Mouse (Mus musculus) 3134 (cell line): ENCODE results near the gene Cbx7.

ENCODE experiments used
- DNase-seq: peaks from one replicate; pipeline ENCODE4 v3.0.0-alpha.2; 2011; ENCODE audit warnings: low spot score; ENCODE audit not compliant: insufficient read length; ENCODE audit errors: extremely low read depth

Gene Cbx7

DNA sequence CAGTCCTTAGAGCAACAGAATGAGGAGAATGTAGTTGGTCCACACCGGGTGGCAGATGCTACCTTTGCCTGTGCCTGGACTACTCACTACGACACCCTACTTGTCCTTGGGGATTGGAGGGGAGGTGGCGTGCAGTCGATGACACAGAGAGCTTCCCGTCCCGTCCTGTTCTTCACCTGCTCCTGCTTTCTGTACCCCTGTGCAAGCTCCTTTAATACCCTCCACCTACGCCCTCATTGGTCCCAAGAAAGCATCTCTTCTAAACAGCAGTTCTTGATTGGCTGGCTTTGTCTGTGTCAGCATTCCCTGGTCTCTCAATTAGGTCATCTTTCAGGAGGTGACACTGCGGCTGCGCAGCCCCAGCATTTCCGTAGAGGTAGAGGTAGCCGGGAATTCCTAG, at the start of gene Cbx7:
TSS of gene Cbx7 (minus strand) at position 180 of the 400 bp plus-strand sequence.
- DNase-seq = no peak

DNA sequence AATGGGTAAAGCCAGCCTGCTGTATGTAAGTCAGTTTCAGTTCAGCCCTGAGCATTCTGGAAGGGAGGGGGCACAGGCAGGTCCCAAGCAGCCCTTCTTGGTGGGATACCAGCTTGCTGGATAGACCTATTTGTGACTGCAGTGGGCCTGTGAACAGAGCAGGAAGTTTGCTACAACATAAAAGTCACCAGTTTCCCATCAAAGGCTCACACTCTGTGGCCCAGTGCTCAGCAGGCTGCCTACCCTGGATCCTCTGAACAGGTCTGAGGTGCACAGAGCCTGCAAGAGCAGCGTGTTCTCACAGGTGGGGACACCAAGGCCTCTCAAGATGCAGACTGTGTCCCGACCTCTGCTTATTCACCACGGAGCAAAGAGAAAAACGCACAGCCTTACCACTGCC, 49.6 kb upstream of the Cbx7 start:
- DNase-seq = no peak

DNA sequence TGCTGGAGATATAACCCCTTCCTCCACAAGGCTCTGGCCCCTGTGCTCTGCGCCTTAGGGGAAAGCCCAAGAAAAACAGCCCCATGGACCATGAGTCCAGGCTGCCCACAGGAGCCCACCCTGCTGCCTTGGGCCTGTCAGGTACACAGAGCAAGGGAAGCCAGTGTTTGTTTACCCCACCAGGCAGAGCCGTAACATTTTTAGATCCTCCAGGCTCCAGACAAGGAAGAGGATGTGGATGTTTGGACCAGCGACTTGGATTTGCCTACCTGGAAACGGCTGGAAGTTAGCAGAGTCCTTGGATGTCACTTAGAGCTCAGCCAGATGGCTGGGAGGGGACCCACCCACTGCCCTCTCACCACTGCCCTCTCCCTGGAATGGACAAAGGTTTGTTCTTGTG, 48.7 kb upstream of the Cbx7 start:
- DNase-seq = no peak

DNA sequence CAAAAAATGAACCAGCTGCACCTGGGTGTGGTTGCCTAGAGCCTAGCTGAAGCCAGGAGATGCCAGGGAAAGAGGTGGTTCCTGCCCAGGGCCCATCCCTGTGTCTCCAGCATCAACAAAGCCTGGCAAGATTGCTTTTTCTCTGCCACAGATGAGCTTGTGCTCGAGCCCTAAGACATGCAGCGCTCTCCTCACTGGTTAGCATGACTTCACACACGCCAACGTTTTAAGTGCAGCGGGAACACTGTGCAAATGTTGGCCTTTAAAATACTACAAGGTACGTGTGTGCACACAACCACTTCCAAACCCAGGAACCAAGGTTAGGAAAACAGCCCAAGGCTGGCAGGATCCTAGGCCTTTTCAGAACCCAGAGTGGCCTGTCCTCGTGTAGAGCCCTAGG, 48.3 kb upstream of the Cbx7 start:
- DNase-seq = no peak

DNA sequence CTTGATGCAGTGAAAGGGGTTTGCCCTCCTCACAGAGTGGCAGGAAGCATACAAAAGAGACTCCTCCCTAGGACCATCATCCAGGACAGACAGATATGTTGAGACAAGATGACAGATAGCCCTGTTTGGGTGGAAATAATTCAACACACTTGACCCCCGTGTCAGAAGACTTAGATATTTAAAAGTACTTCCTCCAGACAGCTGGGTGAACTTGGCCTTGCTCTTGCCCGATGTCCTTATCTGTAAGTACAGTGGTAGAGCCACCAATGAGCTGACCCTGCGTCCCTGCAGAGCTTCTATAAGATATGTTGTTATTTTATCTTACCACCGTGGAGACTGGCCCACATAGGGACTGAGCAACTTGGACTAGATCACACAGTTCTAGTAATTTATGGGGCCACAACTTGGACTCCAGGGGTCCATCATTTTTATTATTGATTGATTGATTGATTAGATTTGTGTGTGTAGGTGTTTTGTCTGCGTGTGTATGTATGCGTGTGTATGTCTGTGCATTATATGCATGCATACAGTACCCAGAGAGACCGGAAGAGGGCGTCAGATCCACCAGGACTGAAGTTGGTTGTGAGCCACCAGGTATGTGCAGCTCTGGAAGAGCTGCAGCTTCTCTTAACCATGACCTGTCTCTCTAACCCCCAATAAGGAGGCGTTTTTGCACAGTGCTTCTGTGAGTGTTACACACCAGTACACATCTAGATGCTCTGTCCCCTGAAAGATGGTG, 45.8 kb upstream of the Cbx7 start:
- DNase-seq = no peak

DNA sequence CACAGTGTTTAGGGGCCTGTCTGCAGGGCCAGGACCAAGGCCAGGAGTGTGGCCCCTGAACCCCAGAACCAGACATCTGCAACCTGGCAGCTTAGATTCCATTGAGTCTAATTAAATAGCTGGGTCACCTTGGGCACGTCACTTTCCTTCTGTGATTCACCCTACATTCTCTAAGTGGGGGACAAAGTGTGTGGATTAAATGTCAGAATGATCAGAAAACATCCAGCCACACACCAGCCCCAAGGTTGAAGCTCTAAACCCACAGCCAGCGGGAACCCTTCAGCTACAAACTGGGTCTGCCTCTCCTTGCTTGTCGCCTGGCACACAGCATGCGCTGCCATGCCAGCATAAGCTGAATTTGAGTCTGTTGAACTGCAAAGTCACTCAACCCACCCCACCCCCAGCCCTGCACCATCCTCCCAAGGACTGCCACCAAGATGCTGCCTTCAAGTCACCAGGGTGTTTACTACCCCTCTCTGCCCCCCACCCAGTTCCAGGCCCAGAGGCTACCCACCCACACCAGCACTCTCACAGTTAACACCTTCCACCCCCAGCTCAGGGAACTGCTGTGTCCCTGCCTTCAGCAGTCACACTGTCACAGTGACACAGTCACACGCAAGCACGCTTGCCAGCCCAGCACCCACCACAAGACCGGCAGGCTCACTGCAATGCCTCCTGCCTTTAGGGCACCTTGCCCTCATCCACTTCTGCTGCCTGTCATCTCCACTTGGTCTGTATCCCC, 44.5 kb upstream of the Cbx7 start:
- DNase-seq = no peak

DNA sequence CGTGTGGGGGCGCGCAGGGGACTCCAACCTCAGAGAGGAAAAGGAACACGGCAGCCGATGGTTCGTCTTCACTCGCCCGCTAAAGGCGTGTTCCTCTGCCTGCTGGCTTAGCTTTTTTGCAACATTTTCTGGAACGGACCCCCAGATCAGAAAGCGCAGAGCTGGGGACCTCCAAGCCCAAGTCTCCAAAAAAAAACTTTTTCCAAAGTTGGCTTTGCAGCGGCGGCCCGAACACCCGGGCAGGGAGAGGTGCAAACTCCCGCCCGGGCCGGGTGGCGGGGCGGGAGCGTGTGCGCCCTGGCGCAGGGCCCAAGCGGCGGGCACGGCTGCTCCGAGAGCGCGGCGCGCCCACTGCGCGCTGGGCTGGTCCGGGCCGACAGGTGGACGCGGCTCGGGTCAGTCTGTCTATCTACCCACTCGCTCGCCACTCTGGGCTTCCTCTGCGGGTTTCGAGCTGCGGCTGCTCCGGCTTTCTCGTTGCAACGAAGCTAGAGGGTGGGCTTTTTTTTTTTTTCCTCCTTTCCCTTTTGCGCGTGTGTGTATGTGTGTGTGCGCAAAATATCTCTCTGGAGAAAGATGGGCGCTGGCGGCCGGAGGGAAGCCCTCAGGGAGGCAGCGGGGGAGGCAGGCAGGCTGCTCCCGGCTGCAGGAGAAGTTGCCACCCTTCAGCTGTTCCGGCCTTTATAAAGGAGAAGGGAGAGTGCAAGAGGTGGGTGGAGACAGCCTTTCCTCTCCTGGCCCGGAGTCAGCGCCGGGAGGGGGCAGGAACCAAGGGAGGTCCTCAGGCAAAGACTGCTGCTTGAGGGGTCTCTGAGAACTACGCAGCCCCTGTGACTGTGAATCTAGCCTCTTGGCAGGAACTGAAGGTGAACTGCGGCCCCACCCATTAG, 43.6 kb upstream of the Cbx7 start, which contains the start of gene Pdgfb:
TSS of gene Pdgfb (minus strand) at position 657 of the 890 bp plus-strand sequence.
- peak; percentile 57 for DNase-seq

DNA sequence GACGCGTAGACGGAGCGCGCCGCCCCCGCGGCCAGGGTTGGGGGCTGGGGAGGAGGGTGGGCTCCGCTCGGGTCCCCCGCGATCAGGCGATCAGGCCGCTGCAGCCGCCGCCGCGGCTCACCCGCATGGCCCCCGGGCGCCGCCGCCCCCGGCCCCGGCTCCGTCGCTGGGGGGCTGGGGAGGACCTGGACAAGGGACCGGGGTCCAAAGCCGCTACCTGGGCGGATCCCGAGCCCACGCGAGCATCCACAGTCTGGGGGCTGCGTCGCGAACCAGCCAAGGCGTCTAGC, 43.1 kb upstream of the Cbx7 start:
- DNase-seq = no peak

DNA sequence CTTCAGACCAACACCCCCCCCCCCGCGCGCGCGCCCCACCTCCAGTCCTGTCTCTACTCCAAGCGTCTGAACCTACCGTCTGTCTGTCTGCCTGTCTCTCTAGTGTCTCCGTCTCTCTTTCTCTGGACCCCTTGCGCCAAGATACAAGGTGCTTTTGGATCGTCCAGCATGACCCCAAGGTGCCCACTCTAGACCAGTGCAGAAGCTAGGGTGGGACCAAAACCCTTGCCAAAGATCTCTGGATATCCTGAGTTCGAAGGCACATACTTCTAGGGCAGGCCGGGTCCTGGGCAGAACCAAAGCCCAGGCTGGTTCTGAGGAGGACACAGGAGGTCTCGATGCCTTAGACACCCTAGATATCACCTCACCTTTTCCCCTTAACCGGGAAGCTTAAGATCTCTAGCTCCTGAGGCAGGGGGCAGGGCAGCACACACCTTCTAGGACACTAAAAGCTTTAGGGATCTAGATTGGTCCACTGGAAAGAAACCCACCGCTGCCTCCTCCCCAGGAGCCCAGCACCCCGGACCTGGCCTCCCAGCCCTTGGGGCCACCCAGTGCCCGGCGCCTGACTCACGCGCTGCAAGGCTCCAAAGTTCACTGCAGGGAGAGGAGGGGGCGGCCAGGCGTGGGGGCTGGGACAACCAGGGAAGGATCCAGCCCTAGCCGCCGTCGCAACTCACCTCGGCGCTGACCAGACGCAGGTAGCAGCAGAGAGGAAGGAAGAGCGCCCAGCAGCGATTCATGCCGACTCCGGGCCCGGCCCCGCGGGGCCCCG, 42.5 kb upstream of the Cbx7 start:
- peak; percentile 43 for DNase-seq

DNA sequence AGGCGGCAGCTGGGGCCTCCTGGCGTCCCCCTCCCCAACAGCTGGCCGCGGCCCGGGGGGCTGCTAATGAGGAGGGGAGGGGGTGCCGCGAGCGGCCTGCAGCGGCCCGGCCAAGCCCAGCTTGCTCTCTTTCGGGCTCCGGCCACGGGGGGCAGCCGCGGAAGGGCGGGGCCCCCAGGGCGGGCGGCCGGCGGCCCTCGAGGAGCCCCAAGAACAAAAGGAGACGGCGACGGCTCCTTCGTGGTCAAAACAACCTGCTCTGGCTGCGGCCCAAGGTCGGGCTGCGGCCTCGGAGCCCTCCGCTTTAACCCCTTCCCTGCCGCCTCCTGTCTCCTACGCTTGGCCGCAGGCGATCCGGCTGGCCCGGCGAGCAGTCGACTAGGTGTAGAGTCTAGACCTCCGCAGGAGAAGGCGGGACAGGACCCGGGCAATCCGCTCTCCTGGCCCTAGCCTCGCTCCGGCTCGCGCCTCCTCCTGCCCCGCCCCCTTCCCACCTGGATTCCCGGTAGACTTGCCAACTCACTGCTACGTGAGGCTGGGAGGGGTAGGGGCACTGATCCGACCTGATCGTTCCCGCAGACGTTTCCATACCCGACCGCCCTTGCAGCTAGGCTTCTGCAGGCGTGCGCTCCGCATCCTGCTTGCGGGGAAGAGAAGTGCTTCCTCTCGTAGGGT, 41.7 kb upstream of the Cbx7 start:
- peak; percentile 60 for DNase-seq

DNA sequence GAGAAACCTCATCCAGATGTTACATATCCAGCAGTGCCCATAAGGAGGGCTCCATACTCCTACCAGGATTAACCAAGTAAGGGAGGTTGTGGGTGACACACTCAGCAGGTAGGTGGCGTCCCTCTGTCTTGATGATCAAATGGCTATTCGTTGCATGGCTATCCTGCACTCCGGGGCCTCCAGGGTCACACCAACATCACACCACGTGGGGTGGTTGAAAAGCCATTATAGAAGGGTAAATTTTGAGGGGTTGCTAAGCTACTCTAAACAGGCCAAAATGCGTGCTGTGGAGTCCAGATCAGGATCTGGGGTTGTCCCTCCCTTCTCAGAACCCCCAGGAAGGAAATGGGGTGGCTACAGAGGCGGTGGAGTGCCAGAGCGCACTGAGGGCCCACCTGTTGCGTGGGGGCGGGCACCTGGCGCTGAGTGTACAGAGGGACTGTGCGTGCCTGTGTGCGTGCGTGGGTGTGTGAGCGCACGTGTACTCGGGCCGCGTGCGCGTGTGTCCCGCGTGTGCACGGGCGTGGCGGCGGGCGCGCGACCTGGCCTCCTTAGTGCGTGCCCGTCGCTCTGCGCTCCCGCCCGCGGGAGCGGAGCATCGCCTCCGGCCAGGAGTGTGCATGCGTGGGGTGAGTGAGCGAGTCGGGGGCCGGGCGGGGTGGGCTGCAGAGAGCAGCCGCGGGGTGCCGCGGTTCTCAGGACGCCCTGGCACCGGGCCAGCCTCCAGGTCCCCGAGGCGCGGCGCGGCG, 41.0 kb upstream of the Cbx7 start:
- DNase-seq = peak; percentile 64

DNA sequence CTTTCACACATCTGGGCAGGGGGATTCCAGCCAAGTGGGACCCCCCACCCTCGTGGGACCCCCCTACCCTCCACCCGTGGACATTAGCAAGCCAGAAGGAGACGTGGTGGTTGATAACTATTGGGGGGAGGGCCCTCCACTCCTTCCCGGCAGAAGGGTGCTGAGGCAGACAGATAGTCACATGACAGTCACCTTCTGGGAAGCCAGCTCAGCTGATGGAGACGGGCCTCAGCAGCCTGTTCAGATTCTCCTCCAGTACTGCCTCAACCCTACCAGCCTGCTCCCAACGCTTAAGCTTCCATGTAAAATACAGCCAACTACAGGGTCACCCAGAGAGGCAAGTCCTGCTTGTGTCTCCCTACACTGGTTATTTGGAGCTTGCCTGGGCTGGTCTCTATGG, 40.3 kb upstream of the Cbx7 start:
- DNase-seq = no peak

DNA sequence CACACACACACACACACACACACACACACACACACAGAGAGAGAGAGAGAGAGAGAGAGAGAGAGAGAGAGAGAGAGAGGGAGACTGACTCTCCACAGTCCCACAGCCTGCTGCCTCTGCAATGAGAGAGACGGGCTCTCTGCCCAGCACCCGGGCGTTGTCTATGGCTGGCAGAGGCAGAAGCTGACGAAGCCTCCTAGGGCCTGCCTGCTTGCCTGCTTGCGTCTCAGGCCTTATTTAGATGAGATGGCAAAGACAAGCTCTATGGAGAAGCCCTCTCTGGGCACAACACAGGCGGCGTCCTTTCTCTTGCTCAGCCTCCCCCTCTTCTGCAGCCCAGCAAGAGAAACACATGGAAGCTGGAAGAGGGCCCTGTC, 39.3 kb upstream of the Cbx7 start:
- DNase-seq = peak; percentile 65

DNA sequence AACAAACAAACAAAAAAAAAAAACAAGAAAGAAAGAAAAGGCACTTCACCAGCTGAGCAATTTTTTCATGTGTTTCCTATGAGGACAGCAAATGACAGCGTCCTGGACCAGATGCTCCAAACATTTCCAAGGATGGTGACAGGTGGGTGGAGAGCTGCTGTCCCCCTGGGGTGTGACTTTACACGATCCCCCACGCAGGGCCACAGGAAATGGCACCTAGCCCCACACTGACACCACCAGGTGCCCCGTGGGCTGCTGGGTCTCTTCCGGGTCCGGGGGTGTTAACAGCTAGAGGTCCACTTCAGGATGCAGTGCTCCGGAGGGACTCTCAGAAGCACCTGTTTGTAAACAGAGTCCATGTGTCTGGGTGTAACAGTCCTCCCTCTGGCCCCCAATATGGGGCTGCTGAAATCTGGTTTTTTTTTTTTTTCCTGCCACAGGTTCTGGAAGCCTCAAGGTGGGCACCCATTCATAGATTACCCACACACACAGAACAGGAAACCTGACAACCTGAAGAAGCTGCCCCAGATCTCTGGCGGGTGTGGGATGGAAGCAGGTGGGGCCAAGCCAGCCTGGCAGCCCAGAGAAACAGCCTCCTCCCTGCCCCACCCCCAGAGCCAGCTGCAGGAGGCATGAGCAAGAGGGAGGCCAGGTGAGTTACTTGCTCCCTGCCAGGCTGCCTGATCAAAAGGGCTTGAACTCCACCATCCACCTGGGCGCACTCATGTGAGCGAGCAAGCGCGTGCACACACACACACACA, 38.7 kb upstream of the Cbx7 start:
- peak; percentile 52 for DNase-seq

DNA sequence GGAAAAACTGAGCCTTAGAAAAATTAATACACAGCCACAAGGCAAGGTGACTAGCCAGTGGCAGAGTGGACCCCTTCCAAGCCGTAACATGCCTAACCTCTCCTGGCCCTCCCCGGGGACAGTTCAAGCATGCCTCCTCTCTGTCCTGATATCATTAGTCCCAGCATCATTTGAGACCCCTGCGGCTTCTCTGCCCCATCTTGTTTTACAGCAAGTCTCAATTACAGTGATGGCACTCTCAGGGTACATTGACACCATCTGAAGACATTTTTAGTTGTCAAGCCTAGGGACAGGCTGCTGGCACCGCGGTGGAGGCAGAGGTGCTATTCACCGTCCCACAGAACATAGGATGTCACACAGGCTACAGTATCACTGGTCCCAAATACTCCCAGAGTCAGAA, 37.5 kb upstream of the Cbx7 start:
- no peak for DNase-seq

DNA sequence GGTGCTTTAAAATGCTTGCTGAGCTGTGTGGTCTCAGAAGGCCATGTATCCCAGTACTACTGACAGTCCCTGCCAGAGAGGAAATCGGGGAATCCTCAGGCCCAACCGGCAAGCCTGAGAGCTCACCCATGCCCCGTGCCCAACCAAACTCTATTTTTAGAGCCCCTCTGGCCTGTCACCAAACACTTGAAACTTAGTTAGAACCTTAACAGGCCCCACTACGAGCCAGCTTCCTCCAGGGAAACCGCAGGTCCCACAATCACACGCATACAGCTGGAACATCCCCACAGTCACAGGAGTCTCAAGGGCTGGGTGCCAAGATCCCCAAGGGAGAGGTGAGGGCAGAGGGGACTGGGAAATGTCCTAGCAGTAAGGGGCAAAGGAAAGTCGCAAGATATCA, 35.2 kb upstream of the Cbx7 start:
- DNase-seq = no peak

DNA sequence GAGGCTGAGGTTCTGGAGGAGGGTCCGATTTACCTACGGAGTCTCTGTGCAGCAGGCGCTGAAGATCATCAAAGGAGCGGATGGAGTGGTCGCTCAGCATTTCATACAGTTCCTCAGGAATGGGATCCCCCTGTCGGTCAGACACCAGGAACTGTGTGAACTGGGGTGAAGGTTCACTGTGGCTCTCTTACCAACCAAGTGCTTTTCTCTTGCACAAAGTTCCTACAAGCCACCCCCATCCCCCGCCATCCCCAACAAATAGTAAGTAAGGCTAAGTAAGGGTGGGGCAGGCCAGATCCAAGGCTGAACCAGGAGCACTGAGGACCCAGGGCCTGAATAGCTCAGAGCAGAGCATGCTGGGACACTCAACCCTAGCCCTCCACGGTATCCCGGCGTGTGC, 34.5 kb upstream of the Cbx7 start:
- no peak for DNase-seq

DNA sequence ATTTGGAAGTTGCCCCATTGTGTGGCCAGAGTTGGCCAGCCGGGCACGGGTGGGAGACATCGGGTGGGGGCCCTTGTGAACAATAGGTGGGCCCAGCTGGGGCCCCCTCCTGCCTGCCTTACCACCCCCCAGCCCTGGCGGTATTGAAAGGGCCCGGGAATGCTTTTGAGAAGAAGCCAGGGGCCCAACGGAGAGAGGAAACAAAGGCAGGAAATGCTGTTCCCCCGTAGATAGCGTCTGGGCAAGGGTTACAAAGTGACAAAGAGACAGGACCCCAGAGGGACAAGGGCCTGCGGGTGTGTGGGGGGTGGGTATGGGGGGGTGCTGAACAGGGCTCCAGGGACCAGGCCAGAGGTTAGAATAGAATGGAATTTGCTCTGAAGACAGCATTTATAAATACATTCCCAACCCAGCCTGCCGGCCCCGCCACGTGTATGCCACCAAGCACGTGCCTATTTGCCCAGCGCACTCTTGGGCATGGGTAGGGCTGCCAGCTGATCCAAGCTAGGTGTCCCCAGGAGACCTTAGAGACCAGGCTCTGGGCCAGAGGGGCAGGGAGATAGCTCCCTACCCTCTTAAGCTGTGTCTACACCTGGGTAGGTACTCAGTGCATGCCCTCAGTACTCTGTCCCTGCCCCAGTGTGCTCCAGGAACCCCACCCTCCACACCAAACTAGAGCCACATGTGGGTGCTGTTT, 33.9 kb upstream of the Cbx7 start:
- DNase-seq = no peak
